Mouse (Mus musculus): Measurements from ENCODE around the gene Eef2k. TPM values are rescaled to one million over a fixed set of nuclear protein-coding genes. Genes with fewer than 3 reads are reported as not detected.
"Not testable (repeated sequence)": the region's sequence is repeated elsewhere in the genome, so short reads cannot be mapped to it uniquely, and the experiment has no call there.

Gene Eef2k
- total and polyA plus RNA-seq, 2 experiments from 2014 or later, result 31.1 to 42.0 TPM

DNA sequence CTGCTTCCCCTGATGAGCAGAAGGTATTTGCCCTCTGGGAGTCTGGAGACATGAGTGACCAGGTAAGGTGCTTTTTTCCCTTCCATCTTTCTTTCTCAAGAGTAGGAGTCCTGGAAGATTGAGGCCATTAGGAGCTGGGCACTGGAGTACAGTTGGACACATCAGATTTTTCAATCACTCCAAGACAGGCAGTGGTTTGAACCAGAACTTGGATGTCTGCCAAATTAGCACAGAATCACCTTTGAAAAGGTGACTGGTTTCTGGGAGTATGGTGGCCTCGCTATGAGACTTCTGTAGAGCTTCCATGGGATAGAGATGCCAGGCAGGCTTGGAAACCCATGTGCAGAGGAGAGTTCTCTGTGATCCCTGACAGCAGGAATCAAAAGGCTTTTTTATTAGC is 99.9 kb downstream of the Eef2k start:
- Histone ChIP-seq H3K27me3 (ENCODE audit: insufficient read depth, low read length) (no peaks in the 10 kb centered on the region), H3K9ac (replicated peaks; ENCODE audit: low read length, poor library complexity, severe bottlenecking) (no peak overlapping the region), H3K27ac (ENCODE audit: low read depth, low read length) (no peak overlapping the region), H3K4me2 (ENCODE audit: low read depth, low read length, poor library complexity, severe bottlenecking) (no peak overlapping the region), H3K36me3 (ENCODE audit: insufficient read depth, low read length) (peaks cover 64% of the 10 kb centered on the region), H3K4me1 (ENCODE audit: insufficient read depth, low read length) (no peaks in the 10 kb centered on the region), H3K9me3 (ENCODE audit: low read length) (no peaks in the 10 kb centered on the region), H3K4me3 (ENCODE audit: low read depth, low read length) (no peak overlapping the region)
- no peak for DNase-seq (ENCODE audit: low spot score)
- ATAC-seq (ENCODE audit: low FRiP score), result no peak
- WGBS, result 72% methylated on average over 1 of the region's 1 CpGs
- TF ChIP-seq CTCF (IDR thresholded peaks at IDR 0.05), result no peak

- H3K4me2 ChIP-seq (ENCODE audit: low read depth, low read length, poor library complexity, severe bottlenecking), result no peak overlapping the region
- H3K4me1 ChIP-seq (ENCODE audit: insufficient read depth, low read length), result no peaks in the 10 kb centered on the region
- no peak overlapping the region for H3K4me3 ChIP-seq (ENCODE audit: low read depth, low read length)
- ATAC-seq (ENCODE audit: low FRiP score) (no peak), DNase-seq (ENCODE audit: low spot score) (no peak)
- WGBS, result 68% methylated on average over 6 of the region's 8 CpGs
- H3K27me3 ChIP-seq (ENCODE audit: insufficient read depth, low read length), result no peaks in the 10 kb centered on the region
- H3K27ac ChIP-seq (ENCODE audit: low read depth, low read length), result no peak overlapping the region
- no peak overlapping the region for H3K9ac ChIP-seq (replicated peaks; ENCODE audit: low read length, poor library complexity, severe bottlenecking)
- no peak for TF ChIP-seq CTCF (IDR thresholded peaks at IDR 0.05)
- peaks cover 56% of the 10 kb centered on the region for H3K36me3 ChIP-seq (ENCODE audit: insufficient read depth, low read length)
- no peaks in the 10 kb centered on the region for H3K9me3 ChIP-seq (ENCODE audit: low read length)
Observed at GRCm38 (mm10) chr7:120943936-120944509, 101.4 kb downstream of the Eef2k start.

- not testable (repeated sequence) for H3K4me3 ChIP-seq (ENCODE audit: low read depth, low read length); H3K9me3 ChIP-seq (ENCODE audit: low read length); H3K27me3 ChIP-seq (ENCODE audit: insufficient read depth, low read length); H3K4me1 ChIP-seq (ENCODE audit: insufficient read depth, low read length); DNase-seq (ENCODE audit: low spot score); ATAC-seq (ENCODE audit: low FRiP score); H3K4me2 ChIP-seq (ENCODE audit: low read depth, low read length, poor library complexity, severe bottlenecking); H3K9ac ChIP-seq (replicated peaks; ENCODE audit: low read length, poor library complexity, severe bottlenecking); H3K27ac ChIP-seq (ENCODE audit: low read depth, low read length)
- 80% methylated on average over 7 of the region's 7 CpGs for WGBS
- H3K36me3 ChIP-seq (ENCODE audit: insufficient read depth, low read length), result peaks cover 19% of the 10 kb centered on the region
Observed at GRCm38 (mm10) chr7:120953591-120953990, 111.0 kb downstream of the Eef2k start.

Other genes with a start within 250 kb of the Eef2k start
- 166 and 169 TPM in 2 replicates for gene Uqcrc2, start 207.7 kb upstream of the Eef2k start, total RNA-seq (2014; rRNA removed)
- gene Uqcrc2, start 207.7 kb upstream of the Eef2k start, polyA plus RNA-seq (2015; fragmentation: Nextera tagmentation; extraction: Ambion mirVana), result 238 and 250 TPM in 2 replicates
- gene Pdzd9, start 172.5 kb upstream of the Eef2k start, total RNA-seq (2014; rRNA removed), result 0.33 TPM in 1 of 2 replicates, not detected in the other
- 0.36 and 0.63 TPM in 2 replicates for gene Pdzd9, start 172.5 kb upstream of the Eef2k start, polyA plus RNA-seq (2015; fragmentation: Nextera tagmentation; extraction: Ambion mirVana)
- 21.2 and 31.8 TPM in 2 replicates for gene Mosmo, start 165.2 kb upstream of the Eef2k start, total RNA-seq (2014; rRNA removed)
- 11.5 TPM in 2 replicates for gene Mosmo, start 165.2 kb upstream of the Eef2k start, polyA plus RNA-seq (2015; fragmentation: Nextera tagmentation; extraction: Ambion mirVana)
- gene Vwa3a, start 103.5 kb upstream of the Eef2k start, total RNA-seq (2014; rRNA removed), result 1.6 and 2.4 TPM in 2 replicates
- gene Vwa3a, start 103.5 kb upstream of the Eef2k start, polyA plus RNA-seq (2015; fragmentation: Nextera tagmentation; extraction: Ambion mirVana), result 1.8 and 2.3 TPM in 2 replicates
- gene Gm5737, start 30.5 kb upstream of the Eef2k start, total RNA-seq (2014; rRNA removed), result not detected in 2 replicates
- gene Gm5737, start 30.5 kb upstream of the Eef2k start, polyA plus RNA-seq (2015; fragmentation: Nextera tagmentation; extraction: Ambion mirVana), result 0.22 TPM in 1 of 2 replicates, not detected in the other
- 29.4 and 30.6 TPM in 2 replicates for gene Polr3e, start 74.9 kb downstream of the Eef2k start, total RNA-seq (2014; rRNA removed)
- gene Polr3e, start 74.9 kb downstream of the Eef2k start, polyA plus RNA-seq (2015; fragmentation: Nextera tagmentation; extraction: Ambion mirVana), result 18.6 and 20.4 TPM in 2 replicates
- gene Cdr2, start 139.5 kb downstream of the Eef2k start, total RNA-seq (2014; rRNA removed), result 26.7 and 30.7 TPM in 2 replicates
- 8.4 and 9.1 TPM in 2 replicates for gene Cdr2, start 139.5 kb downstream of the Eef2k start, polyA plus RNA-seq (2015; fragmentation: Nextera tagmentation; extraction: Ambion mirVana)
- gene Mfsd13b, start 139.7 kb downstream of the Eef2k start, total RNA-seq (2014; rRNA removed), result 0.19 TPM in 1 of 2 replicates, not detected in the other
- 0.18 and 0.26 TPM in 2 replicates for gene Mfsd13b, start 139.7 kb downstream of the Eef2k start, polyA plus RNA-seq (2015; fragmentation: Nextera tagmentation; extraction: Ambion mirVana)
- 63.8 and 89.9 TPM in 2 replicates for gene Mettl9, start 191.6 kb downstream of the Eef2k start, total RNA-seq (2014; rRNA removed)
- gene Mettl9, start 191.6 kb downstream of the Eef2k start, polyA plus RNA-seq (2015; fragmentation: Nextera tagmentation; extraction: Ambion mirVana), result 134 and 140 TPM in 2 replicates
- gene Igsf6, start 231.7 kb downstream of the Eef2k start, total RNA-seq (2014; rRNA removed), result 0.66 and 0.77 TPM in 2 replicates
- gene Igsf6, start 231.7 kb downstream of the Eef2k start, polyA plus RNA-seq (2015; fragmentation: Nextera tagmentation; extraction: Ambion mirVana), result 0.63 and 0.74 TPM in 2 replicates
- 0.47 TPM in 1 of 2 replicates, not detected in the other for gene Otoa, start 238.8 kb downstream of the Eef2k start, total RNA-seq (2014; rRNA removed)
- gene Otoa, start 238.8 kb downstream of the Eef2k start, polyA plus RNA-seq (2015; fragmentation: Nextera tagmentation; extraction: Ambion mirVana), result 0.23 and 0.42 TPM in 2 replicates